Mouse (Mus musculus) megakaryocyte progenitor cell, adult 5-6 weeks (primary cell): ENCODE data around the gene Rgs8. TPM values are rescaled to one million over a fixed set of nuclear protein-coding genes. Genes with fewer than 3 reads are reported as not detected.

ENCODE experiments used
- ATAC-seq: replicated peaks from 2 replicates; pipeline ENCODE4 v1.8.0; 2016; ENCODE audit warnings: mild to moderate bottlenecking, moderate TSS enrichment, inconsistent platforms; ENCODE audit not compliant: poor library complexity
- total RNA-seq, 2 experiments: library from RNA; stranded (forward) in 1 of 2; stranded (reverse) in 1 of 2; fragments of 157-497, 149-512 nt in 1 of 2; fragments of 200-1000 nt in 1 of 2; gene quantifications; 2 replicates each; pipeline versions ENCODE4 v1.2.3 to v1.2.4; 2015 to 2017

Gene Rgs8
- total RNA-seq (2015) (0.17 and 1.1 TPM in 2 replicates), total RNA-seq (2017) (0.25 and 0.37 TPM in 2 replicates)

GRCm38 (mm10) chr1:153652938-153653623, at the start of gene Rgs8:
TSS of gene Rgs8 (plus strand) at chr1:153653025.
- ATAC-seq, result peak; percentile 58

GRCm38 (mm10) chr1:153617340-153617830, 35.4 kb upstream of the Rgs8 start:
- ATAC-seq, result 0 out of 2 replicates have a peak, but pooled peaks have one; percentile 34

GRCm38 (mm10) chr1:153623036-153623435, 29.8 kb upstream of the Rgs8 start:
- peak; percentile 76 for ATAC-seq

- peak; percentile 45 for ATAC-seq
These were observed 20.1 kb upstream of the Rgs8 start for GRCm38 (mm10) chr1:153632686-153633085.

GRCm38 (mm10) chr1:153635056-153635455, 17.8 kb upstream of the Rgs8 start:
- peak; percentile 75 for ATAC-seq

- ATAC-seq, result no peak
These were observed 17.3 kb upstream of the Rgs8 start for GRCm38 (mm10) chr1:153635521-153635920.

- ATAC-seq, result no peak
These were observed 16.0 kb upstream of the Rgs8 start for GRCm38 (mm10) chr1:153636821-153637220.

GRCm38 (mm10) chr1:153641492-153641939, 11.3 kb upstream of the Rgs8 start:
- ATAC-seq, result 0 out of 2 replicates have a peak, but pooled peaks have one; percentile 23

GRCm38 (mm10) chr1:153641940-153642501, 10.8 kb upstream of the Rgs8 start:
- ATAC-seq, result no peak

- ATAC-seq, result no peak
These were observed 849 bp downstream of the Rgs8 start for GRCm38 (mm10) chr1:153653674-153654073.

- ATAC-seq, result no peak
These were observed 6.8 kb downstream of the Rgs8 start for GRCm38 (mm10) chr1:153659666-153660065.

- no peak for ATAC-seq
These were observed 8.3 kb downstream of the Rgs8 start for GRCm38 (mm10) chr1:153660982-153661688.

- ATAC-seq, result no peak
These were observed 8.8 kb downstream of the Rgs8 start for GRCm38 (mm10) chr1:153661689-153662002.

GRCm38 (mm10) chr1:153662362-153662761, 9.5 kb downstream of the Rgs8 start:
- no peak for ATAC-seq

GRCm38 (mm10) chr1:153665066-153665715, 12.4 kb downstream of the Rgs8 start:
- ATAC-seq, result no peak

GRCm38 (mm10) chr1:153666236-153666635, 13.4 kb downstream of the Rgs8 start:
- ATAC-seq, result no peak

GRCm38 (mm10) chr1:153667244-153667727, 14.5 kb downstream of the Rgs8 start:
- ATAC-seq, result peak; percentile 89

- no peak for ATAC-seq
These were observed 15.0 kb downstream of the Rgs8 start for GRCm38 (mm10) chr1:153667781-153668180.

- ATAC-seq, result no peak
These were observed 16.3 kb downstream of the Rgs8 start for GRCm38 (mm10) chr1:153669086-153669485.

- ATAC-seq, result no peak
These were observed 16.9 kb downstream of the Rgs8 start for GRCm38 (mm10) chr1:153669728-153670127.

- ATAC-seq, result no peak
These were observed 18.5 kb downstream of the Rgs8 start for GRCm38 (mm10) chr1:153671352-153671751.
